Mouse (Mus musculus) intestine, postnatal 0 days (tissue): ENCODE results near the gene Gzmm. TPM values are rescaled to one million over a fixed set of nuclear protein-coding genes. Genes with fewer than 3 reads are reported as not detected.

Experiments
- ATAC-seq: fragments of 200-750 bp; cut with Nextera tagmentation; 2 replicates; pipeline ENCODE4 v1.8.0; 2017; ENCODE audit warnings: mild to moderate bottlenecking, moderate TSS enrichment, moderate library complexity
- H3K27ac ChIP-seq: fragments of 300-500 bp; sonication (generic); 2 replicates; pipeline ENCODE4 v1.5.1; 2014; ENCODE audit warnings: mild to moderate bottlenecking, low read depth, low read length, moderate library complexity
- H3K27me3 ChIP-seq: fragments of 300-500 bp; sonication (generic); replicated peaks from 2 replicates; pipeline ENCODE4 v1.6.1; 2014; ENCODE audit warnings: low read length, mixed read lengths; ENCODE audit not compliant: control insufficient read depth, insufficient read depth
- H3K36me3 ChIP-seq: fragments of 300-500 bp; sonication (generic); 2 replicates; pipeline ENCODE4 v1.6.1; 2014; ENCODE audit warnings: mild to moderate bottlenecking, moderate library complexity; ENCODE audit not compliant: control insufficient read depth, insufficient read depth
- H3K4me1 ChIP-seq: fragments of 300-500 bp; sonication (generic); replicated peaks from 2 replicates; pipeline ENCODE4 v1.6.1; 2014; ENCODE audit warnings: antibody characterized with exemption, low read length, mixed read lengths; ENCODE audit not compliant: control insufficient read depth, insufficient read depth
- H3K4me2 ChIP-seq: fragments of 300-500 bp; sonication (generic); replicated peaks from 2 replicates; pipeline ENCODE4 v1.6.1; 2014; ENCODE audit warnings: low read depth, mild to moderate bottlenecking, moderate library complexity
- H3K4me3 ChIP-seq: fragments of 300-500 bp; sonication (generic); 2 replicates; pipeline ENCODE4 v1.5.1; 2014; ENCODE audit warnings: low read depth, low read length
- H3K9ac ChIP-seq: fragments of 300-500 bp; sonication (generic); 2 replicates; pipeline ENCODE4 v1.6.1; 2014; ENCODE audit warnings: mild to moderate bottlenecking, low read depth, low read length
- H3K9me3 ChIP-seq: fragments of 300-500 bp; sonication (generic); 2 replicates; pipeline ENCODE4 v1.6.1; 2016; ENCODE audit warnings: mixed run types; ENCODE audit not compliant: control insufficient read depth
- CTCF ChIP-seq: sonication (generic); IDR thresholded peaks from 2 replicates; pipeline ENCODE4 v1.5.1; 2016; ENCODE audit warnings: low read depth, mild to moderate bottlenecking, control low read depth, antibody characterized with exemption, moderate library complexity
- WGBS: fragments of 180-500 bp; shearing (Covaris S2); extraction: QIAGEN DNeasy Blood & Tissue Kit; methylation state at CpG from one replicate; pipeline ENCODE4 v1.1.7; 2014; 5-methylcytosine and 5-hydroxymethylcytosine counted together
- polyA plus RNA-seq: library from polyadenylated mRNA; unstranded; fragments of >200 nt; fragmentation: Nextera tagmentation; extraction: Ambion mirVana; gene quantifications from 2 replicates; pipeline ENCODE4 v1.2.1, GENCODE M21; 2015

Gzmm gene
- polyA plus RNA-seq, 1 experiment from 2014 or later, result 0.26 TPM

GRCm38 (mm10) chr10:79668771-79669575 is 19.8 kb upstream of the Gzmm start, which contains the start of gene Tpgs1:
Gene Tpgs1, plus strand, starts transcription at chr10:79669369.
- peak within 1 kb of the TSS; percentile 59 for H3K9ac ChIP-seq
- peak within 1 kb of the TSS; percentile 87 for H3K27ac ChIP-seq
- under 1% methylated on average over 45 of the region's 45 CpGs for WGBS
- TF ChIP-seq CTCF, result peak; percentile 93
- no peaks in the 10 kb centered on the region for H3K9me3 ChIP-seq
- no peaks in the 10 kb centered on the region for H3K36me3 ChIP-seq
- H3K4me2 ChIP-seq, result peak within 1 kb of the TSS; percentile 77
- peak; percentile 80 for ATAC-seq
- no peaks in the 10 kb centered on the region for H3K27me3 ChIP-seq
- H3K4me3 ChIP-seq, result peak within 1 kb of the TSS; percentile 98
- H3K4me1 ChIP-seq, result peaks cover 7% of the 10 kb centered on the region; the same call in 1 of the 2 replicates

- no peak for TF ChIP-seq CTCF
- peak; percentile 23 for ATAC-seq
- no peaks in the 10 kb centered on the region for H3K36me3 ChIP-seq
- H3K4me2 ChIP-seq, result peak overlapping the region; percentile 77
- whole genome bisulfite sequencing, result 0% methylated on average over 47 of the region's 47 CpGs
- H3K27ac ChIP-seq, result peak overlapping the region; percentile 87
- H3K27me3 ChIP-seq, result no peaks in the 10 kb centered on the region
- no peaks in the 10 kb centered on the region for H3K9me3 ChIP-seq
- H3K4me3 ChIP-seq, result peak overlapping the region; percentile 98
- peaks cover 7% of the 10 kb centered on the region; the same call in 1 of the 2 replicates for H3K4me1 ChIP-seq
- H3K9ac ChIP-seq, result peak overlapping the region; percentile 59
Measured at GRCm38 (mm10) chr10:79669576-79670057, 19.2 kb upstream of the Gzmm start.

- Histone ChIP-seq H3K36me3 (no peaks in the 10 kb centered on the region), H3K4me3 (peak overlapping the region; percentile 98), H3K9me3 (no peaks in the 10 kb centered on the region), H3K27ac (no peak overlapping the region), H3K27me3 (no peaks in the 10 kb centered on the region), H3K4me2 (peak overlapping the region; percentile 77), H3K9ac (peak overlapping the region; percentile 59), H3K4me1 (peaks cover 7% of the 10 kb centered on the region; the same call in 1 of the 2 replicates)
- TF ChIP-seq CTCF, result no peak
- 29% methylated on average over 15 of the region's 15 CpGs for WGBS
- peak; percentile 11 for ATAC-seq
Measured at GRCm38 (mm10) chr10:79670071-79670888, 18.5 kb upstream of the Gzmm start.

GRCm38 (mm10) chr10:79671396-79672087 is 17.3 kb upstream of the Gzmm start:
- Histone ChIP-seq H3K4me3 (no peak overlapping the region), H3K9me3 (no peaks in the 10 kb centered on the region), H3K9ac (no peak overlapping the region), H3K27ac (no peak overlapping the region), H3K4me1 (peaks cover 7% of the 10 kb centered on the region; the same call in 1 of the 2 replicates), H3K4me2 (no peak overlapping the region), H3K36me3 (peaks cover 5% of the 10 kb centered on the region), H3K27me3 (no peaks in the 10 kb centered on the region)
- ATAC-seq, result no peak
- 48% methylated on average over 6 of the region's 6 CpGs for WGBS
- no peak for TF ChIP-seq CTCF

GRCm38 (mm10) chr10:79672088-79672455 is 16.7 kb upstream of the Gzmm start:
- no peak overlapping the region for H3K4me2 ChIP-seq
- WGBS, result 47% methylated on average over 3 of the region's 3 CpGs
- no peak overlapping the region for H3K27ac ChIP-seq
- H3K9ac ChIP-seq, result no peak overlapping the region
- peak; percentile 28 for TF ChIP-seq CTCF
- no peak overlapping the region for H3K4me3 ChIP-seq
- peaks cover 7% of the 10 kb centered on the region; the same call in 1 of the 2 replicates for H3K4me1 ChIP-seq
- H3K9me3 ChIP-seq, result no peaks in the 10 kb centered on the region
- no peaks in the 10 kb centered on the region for H3K27me3 ChIP-seq
- ATAC-seq, result no peak
- peaks cover 5% of the 10 kb centered on the region for H3K36me3 ChIP-seq
